In the genomic region with DNA sequence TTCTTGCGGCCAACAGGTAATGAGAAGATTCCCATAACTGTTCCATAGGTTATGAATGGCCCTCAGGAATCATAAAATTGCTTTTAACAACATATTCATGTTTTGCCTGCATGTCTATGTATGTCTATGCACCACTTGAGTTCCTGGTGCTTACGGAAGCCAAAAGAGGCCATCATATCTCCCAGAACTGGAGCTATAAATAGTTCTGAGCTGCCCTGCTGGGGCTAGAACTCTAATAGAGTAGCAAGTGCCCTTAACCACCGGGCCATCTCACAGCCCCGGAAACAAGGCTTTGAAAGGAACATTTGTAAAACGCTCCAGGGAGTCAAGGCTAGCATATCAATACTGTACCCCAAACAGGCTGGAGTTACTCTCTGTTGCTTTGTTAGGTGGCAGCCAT, we compare ENCODE assay signal across 9 mouse cellular contexts. TPM values are rescaled to one million over a fixed set of nuclear protein-coding genes. Genes with fewer than 3 reads are reported as not detected.
DNase-seq lines count a peak whose midpoint lies in the region; ATAC-seq and TF ChIP-seq lines count a peak whose summit lies in the region.
"Had no signal": no experiment of that assay in that cellular context is flagged by ENCODE, and none has a peak within 500 bp of the region (broad histone marks: within the 10 kb centered on the region; RNA-seq: fewer than 3 reads in every experiment).

No protein-coding gene starts in this region.

- H3K4me1 ChIP-seq in forebrain, embryonic 10.5 days = peaks cover 65% of the 10 kb centered on the region
- peaks cover 10% of the 10 kb centered on the region for H3K4me1 ChIP-seq in forebrain, embryonic 11.5 days (replicated peaks; ENCODE audit: control insufficient read depth, insufficient read depth, low read length)
- H3K4me1 ChIP-seq in neural tube, embryonic 11.5 days (ENCODE audit: control insufficient read depth, insufficient read depth, low read length) = peaks cover 17% of the 10 kb centered on the region
- H3K4me1 ChIP-seq in limb, embryonic 13.5 days = peaks cover 42% of the 10 kb centered on the region
- H3K4me1 ChIP-seq in stomach, postnatal 0 days (replicated peaks; ENCODE audit: control insufficient read depth, insufficient read depth) = peaks cover 7% of the 10 kb centered on the region

- DNase-seq in forebrain, embryonic 10.5 days (ENCODE audit: extremely low spot score, low spot score) = no peak
- no peak for DNase-seq in forebrain, embryonic 11.5 days (ENCODE audit: low spot score)
- DNase-seq in neural tube, embryonic 11.5 days (ENCODE audit: low spot score) = no peak
- DNase-seq in neural tube, embryonic 10.5 days (ENCODE audit: extremely low spot score, low spot score) = no peak
- no peak for DNase-seq in stomach, postnatal 0 days (ENCODE audit: low spot score)
- no peak for DNase-seq in urinary bladder, adult 18-20 months (ENCODE audit: low spot score in 2 of 2)
- no peak for DNase-seq in thymus, postnatal 0 days (ENCODE audit: low spot score)
- DNase-seq: cerebellum, adult 18-20 months had no signal

- no peak overlapping the region for H3K27ac ChIP-seq in forebrain, embryonic 10.5 days
- no peak overlapping the region for H3K27ac ChIP-seq in forebrain, embryonic 11.5 days (ENCODE audit: low read depth, low read length)
- no peak overlapping the region for H3K27ac ChIP-seq in neural tube, embryonic 11.5 days (ENCODE audit: low read depth, low read length)
- no peak overlapping the region for H3K27ac ChIP-seq in limb, embryonic 13.5 days
- peak overlapping the region; percentile 75 for H3K27ac ChIP-seq in stomach, postnatal 0 days (replicated peaks)

- H3K27me3 ChIP-seq in forebrain, embryonic 10.5 days (ENCODE audit: poor library complexity, severe bottlenecking) = peaks cover 18% of the 10 kb centered on the region
- H3K27me3 ChIP-seq in forebrain, embryonic 11.5 days (ENCODE audit: control insufficient read depth, insufficient read depth, low read length) = no peaks in the 10 kb centered on the region
- H3K27me3 ChIP-seq in neural tube, embryonic 11.5 days (ENCODE audit: control insufficient read depth, insufficient read depth, low read length) = no peaks in the 10 kb centered on the region
- no peaks in the 10 kb centered on the region for H3K27me3 ChIP-seq in limb, embryonic 13.5 days
- H3K27me3 ChIP-seq in stomach, postnatal 0 days (ENCODE audit: control insufficient read depth, insufficient read depth, low read length) = no peaks in the 10 kb centered on the region

- ATAC-seq in forebrain, embryonic 11.5 days (replicated peaks; ENCODE audit: low FRiP score) = no peak
- no peak for ATAC-seq in neural tube, embryonic 11.5 days (ENCODE audit: insufficient read depth, low FRiP score, low TSS enrichment)
- no peak for ATAC-seq in limb, embryonic 13.5 days (ENCODE audit: low FRiP score, low read depth)
- no peak for ATAC-seq in stomach, postnatal 0 days (ENCODE audit: low FRiP score, low TSS enrichment)

- 59% methylated on average over 5 of the region's 5 CpGs for WGBS in forebrain, embryonic 10.5 days
- 58% methylated on average over 5 of the region's 5 CpGs for WGBS in forebrain, embryonic 11.5 days
- WGBS in neural tube, embryonic 11.5 days = 26% methylated on average over 5 of the region's 5 CpGs
- WGBS in limb, embryonic 13.5 days = 32% methylated on average over 5 of the region's 5 CpGs
- 43% methylated on average over 5 of the region's 5 CpGs for WGBS in stomach, postnatal 0 days

- peak overlapping the region; percentile 13; the same call in 1 of the 2 replicates for H3K4me3 ChIP-seq in forebrain, embryonic 10.5 days
- H3K4me3 ChIP-seq in forebrain, embryonic 11.5 days (ENCODE audit: low read depth, low read length) = no peak overlapping the region
- H3K4me3 ChIP-seq in neural tube, embryonic 11.5 days (ENCODE audit: low read depth, low read length) = no peak overlapping the region
- H3K4me3 ChIP-seq in limb, embryonic 13.5 days = peak overlapping the region; percentile 24
- peak overlapping the region; percentile 93 for H3K4me3 ChIP-seq in stomach, postnatal 0 days (ENCODE audit: low read depth, low read length)

- H3K9me3 ChIP-seq in forebrain, embryonic 10.5 days = no peaks in the 10 kb centered on the region
- H3K9me3 ChIP-seq in forebrain, embryonic 11.5 days (ENCODE audit: control insufficient read depth, low read length) = no peaks in the 10 kb centered on the region
- no peaks in the 10 kb centered on the region for H3K9me3 ChIP-seq in neural tube, embryonic 11.5 days (ENCODE audit: control insufficient read depth, low read length)
- H3K9me3 ChIP-seq in limb, embryonic 13.5 days = no peaks in the 10 kb centered on the region
- no peaks in the 10 kb centered on the region for H3K9me3 ChIP-seq in stomach, postnatal 0 days (ENCODE audit: control insufficient read depth, low read length)

- no peak for TF ChIP-seq EP300 in stomach, postnatal 0 days (optimal IDR thresholded peaks at IDR 0.05)

- no peak overlapping the region for H3K9ac ChIP-seq in forebrain, embryonic 11.5 days (ENCODE audit: low read length)
- H3K9ac ChIP-seq in neural tube, embryonic 11.5 days (ENCODE audit: low read length) = no peak overlapping the region
- H3K9ac ChIP-seq in limb, embryonic 13.5 days = peak overlapping the region; percentile 45
- H3K9ac ChIP-seq in stomach, postnatal 0 days (ENCODE audit: low read length) = peak overlapping the region; percentile 23; the same call in 1 of the 2 replicates

- H3K4me2 ChIP-seq in forebrain, embryonic 11.5 days (ENCODE audit: low read depth, low read length, severe bottlenecking) = no peak overlapping the region
- peak overlapping the region; percentile 15; the same call in 1 of the 2 replicates for H3K4me2 ChIP-seq in neural tube, embryonic 11.5 days (ENCODE audit: low read depth)
- peak overlapping the region; percentile 77 for H3K4me2 ChIP-seq in limb, embryonic 13.5 days (replicated peaks)
- peak overlapping the region; percentile 79 for H3K4me2 ChIP-seq in stomach, postnatal 0 days (replicated peaks; ENCODE audit: low read depth)

- TF ChIP-seq CTCF in stomach, postnatal 0 days (IDR thresholded peaks at IDR 0.05; ENCODE audit: low read depth) = no peak

- H3K36me3 ChIP-seq in forebrain, embryonic 10.5 days (replicated peaks) = no peaks in the 10 kb centered on the region
- H3K36me3 ChIP-seq in forebrain, embryonic 11.5 days (ENCODE audit: control insufficient read depth, insufficient read depth, low read length) = no peaks in the 10 kb centered on the region
- H3K36me3 ChIP-seq in neural tube, embryonic 11.5 days (ENCODE audit: control insufficient read depth, insufficient read depth, low read length) = no peaks in the 10 kb centered on the region
- 0 out of 2 replicates have a peak, but pooled peaks cover 4% of the 10 kb centered on the region for H3K36me3 ChIP-seq in limb, embryonic 13.5 days
- no peaks in the 10 kb centered on the region for H3K36me3 ChIP-seq in stomach, postnatal 0 days (ENCODE audit: control insufficient read depth, insufficient read depth, low read length)

RNA-seq across cellular contexts. Expression of gene Ifngr2, which starts 1.7 kb away (rescaled TPM):
- 27.2 and 28.0 TPM in 2 replicates for polyA plus RNA-seq in forebrain, embryonic 10.5 days (2016; fragmentation: Nextera tagmentation; extraction: Ambion mirVana)
- polyA plus RNA-seq in forebrain, embryonic 11.5 days (2014; fragmentation: Nextera tagmentation; extraction: Ambion mirVana) = 28.8 and 31.6 TPM in 2 replicates
- 35.8 and 40.8 TPM in 2 replicates for polyA plus RNA-seq in neural tube, embryonic 11.5 days (2014; fragmentation: Nextera tagmentation; extraction: Ambion mirVana)
- 48.1 and 49.6 TPM in 2 replicates for polyA plus RNA-seq in limb, embryonic 13.5 days (2015; fragmentation: Nextera tagmentation; extraction: Ambion mirVana)
- polyA plus RNA-seq in stomach, postnatal 0 days (2015; fragmentation: Nextera tagmentation; extraction: Ambion mirVana) = 54.9 and 57.8 TPM in 2 replicates
- 38.1 and 41.6 TPM in 2 replicates for polyA plus RNA-seq in thymus, postnatal 0 days (2015; fragmentation: Nextera tagmentation; extraction: Ambion mirVana)

RNA-seq across cellular contexts. Expression of gene Tmem50b, which starts 49.0 kb away (rescaled TPM):
- 32.7 and 33.8 TPM in 2 replicates for polyA plus RNA-seq in forebrain, embryonic 10.5 days (2016; fragmentation: Nextera tagmentation; extraction: Ambion mirVana)
- polyA plus RNA-seq in forebrain, embryonic 11.5 days (2014; fragmentation: Nextera tagmentation; extraction: Ambion mirVana) = 36.4 and 42.4 TPM in 2 replicates
- 51.9 and 57.4 TPM in 2 replicates for polyA plus RNA-seq in neural tube, embryonic 11.5 days (2014; fragmentation: Nextera tagmentation; extraction: Ambion mirVana)
- 29.9 and 31.5 TPM in 2 replicates for polyA plus RNA-seq in limb, embryonic 13.5 days (2015; fragmentation: Nextera tagmentation; extraction: Ambion mirVana)
- polyA plus RNA-seq in stomach, postnatal 0 days (2015; fragmentation: Nextera tagmentation; extraction: Ambion mirVana) = 60.8 and 64.6 TPM in 2 replicates
- 33.9 and 38.5 TPM in 2 replicates for polyA plus RNA-seq in thymus, postnatal 0 days (2015; fragmentation: Nextera tagmentation; extraction: Ambion mirVana)

Comparison
In these comparisons a context has a peak if more than half of its experiments do, and no peak if none do; other contexts are left out.
1. H3K4me3 ChIP-seq: peak in forebrain, embryonic 10.5 days (single experiment), limb, embryonic 13.5 days (single experiment) and stomach, postnatal 0 days (single experiment); none in forebrain, embryonic 11.5 days (single experiment) and neural tube, embryonic 11.5 days (single experiment).
2. H3K9ac ChIP-seq: peak in limb, embryonic 13.5 days (single experiment) and stomach, postnatal 0 days (single experiment); none in forebrain, embryonic 11.5 days (single experiment) and neural tube, embryonic 11.5 days (single experiment).